Mouse (Mus musculus): ENCODE results near the gene Myocd.

DNA sequence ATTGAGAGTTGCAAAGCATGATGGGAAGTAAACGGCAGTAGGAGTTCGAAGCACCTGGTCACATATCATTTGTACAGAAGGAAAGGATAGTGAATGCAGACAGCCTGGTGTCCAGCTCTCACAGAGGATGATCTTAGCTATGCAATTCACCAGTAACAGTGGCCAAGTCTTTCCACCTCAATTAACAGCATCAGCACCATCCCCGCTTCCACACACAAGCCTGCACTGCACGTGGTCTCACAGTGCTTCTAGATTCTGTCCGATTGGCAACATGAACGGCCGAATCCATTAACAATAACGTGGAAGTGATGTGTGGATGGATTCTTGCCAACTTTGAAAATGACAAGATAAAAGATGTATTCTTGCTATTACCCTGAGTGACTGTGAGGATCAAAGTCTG is 17.9 kb upstream of the Myocd start:
- no peak for TF ChIP-seq POLR2A (IDR thresholded peaks at IDR 0.05; ENCODE audit: low read depth, low read length)
- no peak for TF ChIP-seq CTCF (IDR thresholded peaks at IDR 0.05; ENCODE audit: extremely low read depth, insufficient read length, insufficient replicate concordance, low read depth, low read length)
